Mouse (Mus musculus) mature B cell (primary cell): ENCODE measurements around the gene Gaa.
"Not testable (repeated sequence)": the region's sequence is repeated elsewhere in the genome, so short reads cannot be mapped to it uniquely, and the experiment has no call there.

Experiments used
- in situ Hi-C: fragments of 300-500 bp; cut with MboI; formaldehyde crosslinking; loops from 2 replicates; pipeline ENCODE4 v1.14.3; 2019

Gene Gaa

GRCm38 (mm10) chr11:119252854-119253541 is 14.7 kb upstream of the Gaa start:
- in situ Hi-C loops = no loop called here

- in situ Hi-C loops = not testable (repeated sequence)
Observed at GRCm38 (mm10) chr11:119256557-119256956, 11.1 kb upstream of the Gaa start.

GRCm38 (mm10) chr11:119258216-119258571 is 9.5 kb upstream of the Gaa start:
- in situ Hi-C loops = no loop called here

DNA sequence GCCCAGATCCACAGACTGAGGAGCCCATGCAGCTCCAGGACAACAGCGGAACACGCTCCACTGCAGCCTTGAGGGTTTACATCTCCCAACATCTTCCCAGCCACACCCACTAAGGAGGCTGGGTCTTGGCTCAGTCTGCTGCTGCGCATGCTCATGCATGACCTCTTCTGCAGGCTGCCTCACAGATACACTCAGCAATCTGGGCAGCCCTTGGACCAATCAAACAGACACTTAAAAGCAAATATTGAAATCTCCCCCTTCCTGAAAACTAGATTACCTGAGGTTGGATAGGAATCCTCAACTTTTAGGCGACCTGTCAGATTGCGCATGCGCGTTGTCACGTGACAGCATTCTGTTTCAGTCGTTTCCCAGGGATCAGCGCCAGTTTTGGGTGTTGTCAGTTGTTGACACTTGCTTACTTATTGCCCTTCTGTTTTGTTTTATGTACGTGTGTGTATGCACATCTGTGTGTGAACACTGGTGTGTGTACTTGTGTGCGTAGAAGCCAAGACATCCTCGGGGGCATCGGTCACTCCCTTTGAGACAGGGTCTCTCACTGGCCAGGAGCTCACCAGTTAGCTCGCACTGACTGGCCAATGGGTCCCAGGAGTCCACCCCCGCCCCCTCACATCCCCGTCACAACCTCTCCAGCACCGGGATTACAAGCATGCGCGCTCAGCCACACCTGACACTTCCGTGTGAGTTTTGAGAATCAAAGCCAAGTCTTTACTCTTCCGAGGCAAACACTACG is 8.9 kb upstream of the Gaa start:
- in situ Hi-C loops = no loop called here

DNA sequence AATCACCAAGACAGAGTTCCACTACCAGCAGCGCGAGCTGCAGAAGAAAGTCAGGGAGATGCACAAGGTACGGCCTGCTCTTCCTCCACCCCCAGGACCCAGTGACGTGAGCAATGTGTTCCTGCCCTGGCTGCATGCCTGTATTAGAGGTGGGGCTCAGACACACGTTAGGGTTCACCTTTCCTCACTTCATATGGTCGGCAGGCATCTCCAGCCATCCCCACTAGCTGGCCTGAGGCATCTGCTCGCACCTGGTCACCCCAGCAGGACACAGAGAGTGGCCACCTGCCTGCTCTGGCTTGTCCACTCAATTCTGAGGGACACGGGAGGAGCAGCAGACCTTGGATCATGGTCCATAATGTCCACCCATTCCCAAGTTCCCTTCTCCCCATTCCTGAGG is 7.7 kb upstream of the Gaa start:
- in situ Hi-C loops = no loop called here

DNA sequence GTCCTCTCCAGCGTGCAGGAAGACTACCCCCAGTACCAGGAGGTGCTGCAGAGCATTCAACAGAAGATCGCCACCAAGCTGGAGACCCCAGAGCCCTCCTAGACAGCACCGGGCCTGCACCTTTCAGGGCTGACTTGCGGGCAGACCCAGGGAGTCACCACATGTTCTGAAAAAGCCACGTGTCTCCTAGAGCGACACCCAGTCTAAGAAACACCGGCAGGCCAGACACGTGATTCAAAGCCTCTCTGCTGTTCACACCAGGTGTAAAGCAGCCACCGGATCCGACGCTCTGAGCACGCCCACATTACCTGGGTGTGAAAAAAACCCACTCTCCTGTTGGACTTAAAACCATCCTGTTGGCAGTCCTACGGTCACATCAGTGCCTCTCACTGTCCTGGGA is 3.3 kb upstream of the Gaa start:
- in situ Hi-C loops = no loop called here

GRCm38 (mm10) chr11:119265811-119266210 is 1.9 kb upstream of the Gaa start:
- in situ Hi-C loops = no loop called here

GRCm38 (mm10) chr11:119267241-119267674 is 429 bp upstream of the Gaa start:
- in situ Hi-C loops = no loop called here

GRCm38 (mm10) chr11:119268557-119269195 is 989 bp downstream of the Gaa start:
- in situ Hi-C loops = no loop called here

GRCm38 (mm10) chr11:119272492-119272891 is 4.8 kb downstream of the Gaa start:
- in situ Hi-C loops = not testable (repeated sequence)

DNA sequence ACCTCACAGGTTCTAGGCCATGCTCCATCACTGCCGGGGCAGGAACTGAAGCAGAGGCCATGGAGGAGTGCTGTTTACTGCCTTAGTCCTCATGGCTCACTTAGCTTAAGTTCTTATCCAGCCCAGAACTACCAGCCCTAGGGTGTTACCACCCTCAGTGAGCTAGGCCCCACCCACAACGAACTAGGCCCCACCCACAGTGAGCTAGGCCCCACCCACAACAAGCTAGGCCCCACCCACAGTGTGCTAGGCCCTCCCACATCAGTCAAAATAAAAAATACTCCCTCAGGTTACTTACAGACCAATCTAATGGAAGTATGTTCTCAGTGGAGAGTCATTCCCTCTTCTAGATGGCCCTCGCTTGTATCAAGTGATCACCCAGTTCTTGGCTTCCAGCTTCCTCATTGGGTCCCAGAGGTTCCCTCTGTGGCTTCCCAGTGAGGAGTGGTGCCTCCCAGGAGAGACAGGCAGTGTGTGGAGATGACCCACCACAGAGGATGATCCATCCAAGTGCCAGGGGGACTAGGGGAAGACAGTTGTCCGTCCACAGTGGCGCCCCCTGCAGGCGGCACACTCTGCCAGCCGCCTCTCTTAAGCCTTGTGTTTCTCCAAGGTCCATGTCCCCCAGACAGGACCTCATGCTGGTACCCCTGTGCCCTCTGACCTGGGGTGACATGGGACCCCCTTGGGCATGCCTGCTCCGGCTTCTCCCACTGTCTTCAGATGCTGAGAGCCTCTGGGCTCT is 5.7 kb downstream of the Gaa start:
- in situ Hi-C loops = no loop called here

DNA sequence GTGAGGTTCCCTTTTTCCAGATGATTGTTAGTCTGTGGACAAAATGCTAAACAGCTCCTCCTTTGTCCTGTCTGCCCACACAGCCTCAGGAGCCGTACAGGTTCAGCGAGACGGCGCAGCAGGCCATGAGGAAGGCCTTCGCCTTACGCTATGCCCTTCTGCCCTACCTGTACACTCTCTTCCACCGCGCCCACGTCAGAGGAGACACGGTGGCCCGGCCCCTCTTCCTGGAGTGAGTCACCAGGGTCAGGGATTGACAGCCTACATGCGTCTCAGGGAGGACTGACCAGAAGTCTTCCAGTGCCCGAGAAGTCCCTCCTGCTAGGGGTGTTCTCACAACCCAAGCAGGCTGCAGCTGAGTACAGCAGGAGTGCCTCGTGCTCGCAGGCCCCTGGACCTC is 13.3 kb downstream of the Gaa start:
- in situ Hi-C loops = no loop called here

DNA sequence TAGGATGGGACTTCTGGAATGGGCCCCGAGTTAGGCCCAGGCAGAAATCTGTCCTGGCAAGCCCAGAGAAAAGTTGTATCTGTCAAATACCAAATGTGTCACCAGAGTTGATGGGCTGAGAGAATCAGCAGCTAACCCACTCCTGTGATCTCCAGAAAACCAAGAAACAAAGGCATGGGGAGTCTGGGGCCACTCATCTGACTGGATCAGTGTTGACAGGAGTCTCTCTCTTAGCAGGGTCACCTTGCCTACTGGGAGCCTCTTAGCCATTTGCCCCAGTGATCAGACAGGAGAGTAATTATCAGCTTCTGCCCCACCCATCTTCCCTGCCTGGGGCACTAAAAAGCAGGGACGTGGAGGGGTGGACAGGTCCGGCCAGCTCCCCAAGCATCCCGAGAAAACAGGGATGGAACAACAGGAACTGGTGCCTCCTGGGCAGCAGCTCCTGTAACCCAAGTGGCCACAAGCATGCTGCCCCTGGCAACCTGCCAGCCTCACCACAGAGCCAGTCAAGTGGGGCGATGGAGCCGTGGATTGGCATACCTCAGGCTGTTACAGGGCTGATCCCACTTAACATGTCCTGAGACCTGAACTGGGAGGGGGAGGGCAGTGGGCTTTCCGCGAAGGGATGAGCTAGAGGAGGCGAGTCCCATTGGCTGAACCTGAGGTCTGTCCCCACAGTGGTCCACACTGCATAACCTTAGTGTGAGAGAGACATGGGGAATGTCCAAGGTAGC is 18.3 kb downstream of the Gaa start:
- in situ Hi-C loops = no loop called here

DNA sequence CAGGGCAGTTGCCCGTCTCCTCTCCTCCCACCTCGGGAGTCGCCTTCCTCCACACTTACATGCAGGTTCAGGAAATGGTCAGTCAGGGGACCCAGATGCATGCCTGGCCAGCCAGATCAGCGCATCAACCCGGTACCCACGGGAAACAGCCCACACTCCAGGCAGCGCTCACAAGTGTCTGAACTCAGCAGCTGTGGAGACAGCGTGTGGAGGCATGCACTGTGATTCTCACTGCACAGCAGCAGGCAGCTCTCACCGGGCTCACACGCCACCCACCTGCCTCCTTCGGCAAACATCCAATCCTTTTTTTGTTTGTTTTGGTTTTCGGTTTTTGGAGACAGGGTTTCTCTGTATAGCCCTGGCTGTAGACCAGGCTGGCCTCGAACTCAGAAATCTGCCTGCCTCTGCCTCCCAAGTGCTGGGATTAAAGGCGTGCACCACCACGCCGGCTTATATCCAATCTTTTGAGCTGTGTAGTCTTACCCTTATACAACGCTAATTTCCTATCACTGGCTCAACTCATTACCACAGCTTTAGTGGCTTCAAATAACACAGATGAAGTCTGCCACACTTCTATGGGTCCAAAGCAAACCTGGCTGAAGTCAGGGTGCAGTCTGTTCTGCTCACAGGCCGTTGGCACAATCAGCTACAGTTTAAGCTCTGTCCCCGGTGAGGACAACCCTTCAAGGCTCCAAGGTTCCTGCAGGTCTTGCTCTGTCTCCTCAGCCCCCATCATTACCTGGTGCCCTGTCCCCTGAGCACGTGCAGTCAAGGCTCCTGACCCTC is 19.7 kb downstream of the Gaa start:
- in situ Hi-C loops = no loop called here

DNA sequence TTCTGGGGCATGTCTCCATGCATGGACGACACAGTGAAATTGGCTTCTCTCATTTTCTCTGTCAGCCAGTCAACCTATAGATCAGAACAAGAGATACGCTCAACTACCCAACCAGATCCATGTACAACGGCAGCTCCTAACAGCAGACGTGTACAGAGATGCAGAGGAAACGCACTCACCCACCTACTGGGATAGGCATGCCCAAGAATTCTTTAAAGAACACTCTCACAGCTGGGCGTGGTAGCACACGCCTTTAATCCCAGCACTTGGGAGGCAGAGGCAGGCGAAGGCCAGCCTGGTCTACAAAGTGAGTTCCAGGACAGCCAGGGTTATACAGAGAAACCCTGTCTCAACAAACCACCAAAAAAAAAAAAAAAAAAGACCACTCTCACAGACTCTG is 25.2 kb downstream of the Gaa start:
- in situ Hi-C loops = not testable (repeated sequence)

GRCm38 (mm10) chr11:119297996-119298395 is 30.3 kb downstream of the Gaa start:
- in situ Hi-C loops = no loop called here

DNA sequence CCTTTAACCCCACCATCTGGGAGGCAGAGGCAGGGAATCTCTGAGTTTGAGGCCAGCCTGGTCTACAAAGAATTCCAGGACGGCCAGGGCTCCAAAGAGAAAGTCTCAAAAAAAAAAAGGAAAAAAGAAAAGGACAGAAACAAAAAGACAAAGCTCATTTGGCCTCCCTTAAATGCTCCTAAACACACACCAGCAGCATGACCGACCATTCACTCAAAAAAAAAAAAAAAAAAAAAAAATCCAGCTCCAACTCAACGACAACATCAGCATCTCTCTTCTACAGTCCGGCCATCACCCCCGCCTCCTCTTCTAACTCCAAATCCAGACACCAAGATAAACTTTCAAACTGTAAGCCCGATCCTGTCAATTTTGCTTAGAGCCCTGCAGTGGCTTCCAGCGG is 31.2 kb downstream of the Gaa start:
- in situ Hi-C loops = no loop called here

GRCm38 (mm10) chr11:119299391-119300245 is 31.9 kb downstream of the Gaa start, which contains the start of gene Eif4a3:
TSS of gene Eif4a3 (minus strand) at chr11:119300089.
- in situ Hi-C loops = no loop called here

DNA sequence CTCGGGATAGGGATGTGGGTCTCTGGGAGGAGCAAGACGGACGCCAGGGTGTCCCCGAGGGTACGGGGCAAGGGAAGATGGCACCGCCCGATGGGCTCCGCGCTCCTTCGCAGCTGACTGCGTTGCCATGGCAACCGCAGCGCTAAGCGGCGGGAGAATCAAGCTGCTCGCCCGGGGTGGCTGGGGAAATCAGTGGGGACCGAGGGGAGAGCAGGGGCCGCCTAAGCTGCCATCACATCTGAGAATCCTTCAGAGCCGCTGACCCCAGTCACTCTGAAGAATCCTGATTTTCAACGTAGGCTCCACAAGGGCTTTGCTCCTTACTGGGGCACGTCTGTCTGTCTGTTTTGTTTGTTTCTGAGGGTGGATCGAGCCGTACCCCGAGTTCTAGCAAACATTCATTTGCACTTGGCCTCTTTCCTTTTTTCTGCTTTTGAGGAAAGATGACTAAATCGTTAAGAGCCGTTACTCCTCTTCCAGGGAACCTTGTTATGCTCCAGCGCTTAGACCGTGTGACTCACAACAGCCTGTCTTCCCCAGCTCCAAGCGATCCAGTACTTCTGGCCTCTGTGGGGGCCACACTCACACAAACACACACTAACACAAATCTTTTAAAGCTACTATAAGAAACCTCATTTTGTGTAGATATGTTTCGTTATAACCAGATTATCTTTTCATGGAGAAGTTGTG is 32.7 kb downstream of the Gaa start:
- in situ Hi-C loops = no loop called here
